Mouse (Mus musculus): ENCODE data around the gene Serpinb9.
"Not testable (repeated sequence)": the region's sequence is repeated elsewhere in the genome, so short reads cannot be mapped to it uniquely, and the experiment has no call there.

DNA sequence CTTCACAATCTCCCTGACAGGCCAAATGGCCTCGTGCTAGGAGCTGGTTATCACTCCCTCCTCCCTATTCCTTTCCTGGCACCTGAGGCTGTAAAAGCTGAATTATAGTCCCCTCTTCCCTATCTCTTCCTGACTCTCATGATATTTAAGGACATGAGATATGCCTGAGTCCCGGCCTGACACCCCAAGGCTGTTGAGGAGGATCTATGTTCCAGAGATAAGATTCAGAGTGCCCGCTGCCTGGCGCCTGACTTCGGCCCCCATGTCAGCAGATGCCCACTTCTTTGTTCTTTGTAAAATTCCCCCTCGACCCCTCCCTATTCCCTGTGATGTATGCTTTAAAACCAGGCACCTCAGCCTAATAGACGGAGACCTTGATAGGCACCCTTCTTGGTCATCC, 44.5 kb upstream of the Serpinb9 start:
- TF ChIP-seq CTCF, POLR2A (IDR thresholded peaks at IDR 0.05; ENCODE audit: insufficient read depth, low read depth, low read length): not testable (repeated sequence)

Data from olfactory bulb, adult 2 months (tissue).